Mouse (Mus musculus) forebrain, embryonic 16.5 days (tissue): ENCODE data around the gene Hoxa4. TPM values are rescaled to one million over a fixed set of nuclear protein-coding genes. Genes with fewer than 3 reads are reported as not detected.

Experiments used
- ATAC-seq: fragments of 200-750 bp; cut with Nextera tagmentation; 2 replicates; pipeline ENCODE4 v1.8.0; 2017; ENCODE audit warnings: mild to moderate bottlenecking, moderate library complexity
- H3K27ac ChIP-seq: fragments of 300-500 bp; sonication (generic); 2 replicates; pipeline ENCODE4 v1.5.1; 2014; ENCODE audit warnings: low read length, control low read depth
- H3K27me3 ChIP-seq: fragments of 300-500 bp; sonication (generic); replicated peaks from 2 replicates; pipeline ENCODE4 v1.6.1; 2014; ENCODE audit warnings: low read length; ENCODE audit not compliant: control insufficient read depth, insufficient read depth
- H3K36me3 ChIP-seq: fragments of 300-500 bp; sonication (generic); 2 replicates; pipeline ENCODE4 v1.6.1; 2014; ENCODE audit not compliant: control insufficient read depth, insufficient read depth
- H3K4me1 ChIP-seq: fragments of 300-500 bp; sonication (generic); replicated peaks from 2 replicates; pipeline ENCODE4 v1.6.1; 2014; ENCODE audit warnings: low read length; ENCODE audit not compliant: control insufficient read depth, insufficient read depth
- H3K4me2 ChIP-seq: fragments of 300-500 bp; sonication (generic); 2 replicates; pipeline ENCODE4 v1.6.1; 2014; ENCODE audit warnings: mild to moderate bottlenecking, low read length, control low read depth
- H3K4me3 ChIP-seq: fragments of 300-500 bp; sonication (generic); replicated peaks from 2 replicates; pipeline ENCODE4 v1.5.1; 2014; ENCODE audit warnings: mild to moderate bottlenecking, low read length, control low read depth
- H3K9ac ChIP-seq: fragments of 300-500 bp; sonication (generic); replicated peaks from 2 replicates; pipeline ENCODE4 v1.6.1; 2014; ENCODE audit warnings: low read depth, low read length, control low read depth
- H3K9me3 ChIP-seq: fragments of 300-500 bp; sonication (generic); 2 replicates; pipeline ENCODE4 v1.6.1; 2016; ENCODE audit warnings: low read length; ENCODE audit not compliant: control insufficient read depth
- WGBS: fragments of 180-500 bp; shearing (Covaris S2); extraction: QIAGEN DNeasy Blood & Tissue Kit; methylation state at CpG from one replicate; pipeline ENCODE4 v1.1.7; 2014; 5-methylcytosine and 5-hydroxymethylcytosine counted together
- polyA plus RNA-seq: library from polyadenylated mRNA; unstranded; fragments of >200 nt; fragmentation: Nextera tagmentation; extraction: Ambion mirVana; gene quantifications from 2 replicates; pipeline ENCODE4 v1.2.1, GENCODE M21; 2015

The Hoxa4 gene
- polyA plus RNA-seq, 1 experiment from 2014 or later: not detected

DNA sequence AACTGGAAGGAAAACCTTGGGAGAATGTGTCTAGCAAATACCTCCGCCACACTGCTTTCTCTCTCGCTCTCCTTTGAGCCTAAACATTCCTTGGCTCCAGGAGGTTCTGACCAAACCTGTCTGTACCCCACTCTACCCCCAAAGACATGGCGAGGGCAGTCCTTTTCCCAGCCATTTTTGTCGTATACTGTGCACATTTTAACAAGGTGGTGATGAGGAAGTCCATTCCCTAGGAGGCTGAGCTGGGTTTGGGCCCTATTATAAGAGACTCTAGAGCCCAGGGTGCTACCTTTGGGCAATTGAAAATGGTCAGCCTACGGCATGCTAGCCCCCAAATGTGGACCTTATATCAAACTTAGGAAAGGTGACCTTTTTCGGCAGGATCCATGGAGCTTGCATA lies 44.3 kb upstream of the Hoxa4 start:
- Histone ChIP-seq H3K27ac (no peak overlapping the region), H3K4me3 (no peak overlapping the region), H3K4me2 (no peak overlapping the region), H3K4me1 (no peaks in the 10 kb centered on the region; the same call in 1 of the 2 replicates), H3K27me3 (peaks cover 88% of the 10 kb centered on the region), H3K9ac (no peak overlapping the region), H3K9me3 (no peaks in the 10 kb centered on the region), H3K36me3 (no peaks in the 10 kb centered on the region)
- WGBS: 22% methylated on average over 6 of the region's 6 CpGs
- ATAC-seq: no peak

DNA sequence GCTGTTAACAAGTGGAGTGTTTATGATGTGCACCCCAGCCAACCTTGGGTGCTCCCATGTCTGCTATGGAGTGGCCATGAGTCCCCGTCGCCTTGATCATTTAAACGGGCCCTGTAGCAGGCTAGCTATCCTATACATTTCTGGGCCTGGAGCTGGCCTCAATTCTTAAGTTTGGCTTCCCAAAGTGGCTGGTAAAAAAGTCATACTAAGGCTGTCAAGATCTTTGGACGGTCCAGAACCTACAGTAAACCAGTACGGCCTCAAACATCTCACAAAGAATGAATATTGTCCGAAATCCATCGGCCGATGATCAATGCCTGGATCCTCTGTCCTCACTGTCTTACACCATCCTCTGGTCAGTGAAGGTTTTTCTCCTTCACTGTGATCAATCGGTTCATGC lies 43.7 kb upstream of the Hoxa4 start:
- Histone ChIP-seq H3K27ac (no peak overlapping the region), H3K36me3 (no peaks in the 10 kb centered on the region), H3K9me3 (no peaks in the 10 kb centered on the region), H3K4me3 (no peak overlapping the region), H3K4me2 (no peak overlapping the region), H3K27me3 (peaks cover 88% of the 10 kb centered on the region), H3K9ac (no peak overlapping the region), H3K4me1 (no peaks in the 10 kb centered on the region; the same call in 1 of the 2 replicates)
- WGBS: 27% methylated on average over 9 of the region's 9 CpGs
- no peak for ATAC-seq

DNA sequence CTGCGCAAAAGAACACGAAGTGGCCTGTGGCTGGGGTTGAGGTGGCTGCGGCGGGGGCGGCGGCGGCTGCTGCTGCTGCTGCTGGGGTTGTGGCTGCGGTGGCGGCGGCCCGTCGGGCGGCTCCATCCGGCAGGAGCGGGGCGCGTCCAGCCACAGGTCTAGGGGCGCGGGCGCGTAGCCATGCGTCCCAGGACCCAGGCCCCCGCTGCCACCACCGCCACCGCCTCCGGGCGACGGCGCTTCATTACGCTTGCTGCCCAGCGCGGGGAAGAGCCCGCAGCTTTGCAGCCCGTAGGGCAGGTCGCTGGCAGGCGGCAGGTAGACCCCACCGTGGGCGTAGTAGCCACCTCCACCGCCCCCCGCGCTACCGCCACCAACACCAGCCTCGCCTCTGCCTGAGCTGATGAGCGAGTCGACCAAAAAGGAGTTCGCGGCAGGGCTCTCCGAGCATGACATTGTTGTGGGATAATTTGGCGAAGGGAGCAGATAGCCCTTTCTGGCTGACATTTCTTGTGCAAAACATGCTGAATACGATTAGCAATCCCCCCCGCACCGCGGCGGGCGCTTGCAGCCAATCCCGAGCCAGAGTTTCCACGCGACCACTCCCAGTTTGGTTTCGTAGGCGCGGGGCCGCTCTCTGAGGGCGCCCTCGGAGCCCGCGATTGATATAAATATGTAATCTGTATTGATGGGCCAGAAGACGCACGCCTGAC lies 43.0 kb upstream of the Hoxa4 start:
- Histone ChIP-seq H3K9ac (no peak overlapping the region), H3K4me2 (no peak overlapping the region), H3K4me1 (no peaks in the 10 kb centered on the region; the same call in 1 of the 2 replicates), H3K36me3 (no peaks in the 10 kb centered on the region), H3K27ac (no peak overlapping the region), H3K27me3 (peaks cover 86% of the 10 kb centered on the region), H3K4me3 (no peak overlapping the region), H3K9me3 (no peaks in the 10 kb centered on the region)
- ATAC-seq: no peak
- 2% methylated on average over 65 of the region's 68 CpGs for WGBS

DNA sequence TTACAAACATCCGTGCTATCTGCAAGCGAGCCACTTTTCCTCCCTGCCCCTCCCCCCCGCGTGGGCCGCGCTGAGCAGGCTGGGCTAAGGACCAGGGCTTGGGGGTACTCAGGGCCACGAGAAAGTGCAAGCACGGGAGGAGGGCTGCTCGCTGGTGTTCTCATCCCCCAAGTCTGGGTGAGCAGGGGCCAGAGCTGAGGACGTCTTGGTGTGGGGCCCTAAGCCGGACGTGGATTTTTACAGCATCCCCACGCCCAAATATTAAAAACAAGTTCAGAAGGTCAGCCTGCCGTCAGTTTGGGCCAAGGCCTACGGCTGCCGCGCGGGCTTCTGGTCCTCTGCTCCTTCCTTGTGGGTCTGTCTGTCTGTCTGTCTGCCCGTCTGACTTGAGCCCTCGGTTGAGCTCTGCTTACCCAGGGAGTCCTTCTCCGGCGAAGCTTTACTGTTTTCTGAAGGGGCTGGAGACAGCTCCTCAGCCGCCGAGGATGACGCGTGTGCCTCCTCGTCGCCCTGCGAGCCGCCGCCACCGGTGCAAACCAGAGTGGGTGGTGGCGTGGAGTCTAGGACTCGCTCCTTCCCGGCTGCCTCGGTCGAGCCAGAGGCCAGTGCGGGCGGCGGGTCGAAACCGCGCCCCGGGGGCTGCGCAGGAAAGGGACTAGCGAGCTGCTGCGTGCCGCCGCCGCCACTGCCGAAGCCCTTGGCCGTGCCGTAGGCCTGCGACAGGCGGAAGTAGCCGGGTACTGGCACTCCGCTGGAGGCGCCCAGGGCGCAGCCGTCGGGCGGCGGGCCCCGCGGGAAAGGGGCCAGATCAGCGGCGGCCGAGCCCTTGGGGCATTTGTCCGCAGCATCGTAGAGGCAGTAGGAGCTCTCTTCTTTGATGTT lies 42.2 kb upstream of the Hoxa4 start:
- H3K4me3 ChIP-seq: no peak overlapping the region
- no peaks in the 10 kb centered on the region for H3K9me3 ChIP-seq
- H3K4me2 ChIP-seq: no peak overlapping the region
- H3K4me1 ChIP-seq: no peaks in the 10 kb centered on the region; the same call in 1 of the 2 replicates
- WGBS: 1% methylated on average over 69 of the region's 70 CpGs
- peaks cover 88% of the 10 kb centered on the region for H3K27me3 ChIP-seq
- H3K27ac ChIP-seq: no peak overlapping the region
- no peak overlapping the region for H3K9ac ChIP-seq
- ATAC-seq: no peak
- H3K36me3 ChIP-seq: no peaks in the 10 kb centered on the region

DNA sequence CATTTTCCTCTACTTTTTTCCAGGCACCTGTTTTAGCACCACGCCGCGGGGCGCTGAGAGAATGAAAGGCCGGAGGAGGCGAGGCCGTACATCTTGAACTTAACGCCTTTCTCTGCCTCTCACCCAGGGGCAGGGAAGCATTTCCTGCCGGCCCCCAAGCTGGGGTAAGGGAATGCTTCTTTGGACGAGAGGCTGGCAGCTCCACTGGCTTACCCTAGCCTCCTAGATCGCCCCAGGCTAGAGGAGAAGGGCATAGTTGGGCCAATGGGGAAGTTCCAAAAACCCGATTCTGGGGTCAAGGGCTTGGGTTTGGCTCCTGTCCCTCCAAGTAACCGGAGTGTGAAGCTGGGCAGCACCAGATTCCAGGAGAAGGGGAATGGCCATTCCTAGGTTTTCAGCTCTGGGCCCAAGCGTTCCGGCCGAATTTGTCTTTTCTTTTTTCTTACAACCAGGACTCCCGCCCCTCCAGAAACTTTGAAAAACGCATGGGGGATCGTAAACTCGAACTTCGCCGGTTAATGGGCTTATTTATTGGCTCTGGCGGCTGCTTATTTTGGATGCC lies 41.5 kb upstream of the Hoxa4 start:
- no peaks in the 10 kb centered on the region; the same call in 1 of the 2 replicates for H3K4me1 ChIP-seq
- no peaks in the 10 kb centered on the region for H3K36me3 ChIP-seq
- no peak overlapping the region for H3K27ac ChIP-seq
- H3K4me3 ChIP-seq: no peak overlapping the region
- no peak overlapping the region for H3K9ac ChIP-seq
- no peak for ATAC-seq
- H3K27me3 ChIP-seq: peaks cover 90% of the 10 kb centered on the region
- H3K9me3 ChIP-seq: no peaks in the 10 kb centered on the region
- WGBS: 2% methylated on average over 23 of the region's 23 CpGs
- H3K4me2 ChIP-seq: no peak overlapping the region

DNA sequence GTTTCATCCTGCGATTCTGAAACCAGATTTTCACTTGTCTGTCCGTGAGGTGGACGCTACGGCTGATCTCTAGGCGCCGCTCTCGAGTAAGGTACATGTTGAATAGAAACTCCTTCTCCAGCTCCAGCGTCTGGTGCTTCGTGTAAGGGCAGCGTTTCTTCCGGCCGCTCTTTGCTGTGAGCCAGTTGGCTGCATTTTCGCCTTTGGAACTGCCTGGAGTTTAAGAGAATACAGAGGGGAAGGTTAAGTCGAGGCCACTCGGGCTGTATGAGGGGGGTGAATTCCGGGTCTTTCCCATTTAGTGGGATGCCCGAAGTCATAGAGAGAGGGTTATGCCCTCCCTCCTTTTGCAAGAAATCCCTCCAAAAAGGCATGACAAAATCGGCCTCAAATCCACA lies 41.0 kb upstream of the Hoxa4 start:
- Histone ChIP-seq H3K27me3 (peaks cover 90% of the 10 kb centered on the region), H3K9ac (no peak overlapping the region), H3K4me1 (no peaks in the 10 kb centered on the region; the same call in 1 of the 2 replicates), H3K4me2 (no peak overlapping the region), H3K4me3 (no peak overlapping the region), H3K27ac (no peak overlapping the region), H3K9me3 (no peaks in the 10 kb centered on the region), H3K36me3 (no peaks in the 10 kb centered on the region)
- no peak for ATAC-seq
- 1% methylated on average over 18 of the region's 18 CpGs for WGBS

DNA sequence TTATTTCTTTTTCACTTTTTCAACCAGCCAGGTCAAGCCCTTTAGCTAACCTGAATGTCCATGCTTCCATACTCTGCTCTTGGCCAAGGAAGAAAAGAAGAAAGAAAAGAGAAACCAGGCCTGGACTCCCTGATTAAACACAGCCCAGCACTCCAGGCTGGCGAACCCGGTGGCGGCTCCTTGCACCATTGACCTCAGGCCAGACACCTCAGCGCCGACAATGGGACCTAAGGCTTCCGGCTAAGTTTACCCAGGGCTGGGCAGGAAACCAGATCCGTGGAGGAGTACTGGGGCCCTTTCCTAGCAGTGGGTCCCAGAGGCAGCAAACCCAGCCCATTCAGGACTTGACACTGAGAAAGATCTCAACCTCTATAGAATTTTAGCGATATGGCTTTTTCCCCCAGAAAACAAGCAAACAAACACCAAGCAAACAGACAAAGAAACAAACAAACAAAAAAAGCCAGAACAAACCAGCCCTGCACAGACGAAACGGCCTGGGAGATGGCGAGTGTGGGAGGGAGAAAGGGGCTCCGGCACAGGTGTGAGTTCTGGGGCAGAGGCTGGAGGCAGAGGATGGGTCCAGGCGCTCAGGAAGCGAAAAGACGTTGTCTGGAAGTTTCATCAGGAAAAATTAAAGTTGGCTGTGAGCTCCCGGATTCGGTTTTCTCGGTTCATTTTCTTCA lies 40.5 kb upstream of the Hoxa4 start:
- Histone ChIP-seq H3K27ac (no peak overlapping the region), H3K36me3 (no peaks in the 10 kb centered on the region), H3K4me1 (no peaks in the 10 kb centered on the region; the same call in 1 of the 2 replicates), H3K9me3 (no peaks in the 10 kb centered on the region), H3K9ac (no peak overlapping the region), H3K4me3 (no peak overlapping the region), H3K27me3 (peaks cover 90% of the 10 kb centered on the region), H3K4me2 (no peak overlapping the region)
- no peak for ATAC-seq
- WGBS: 0% methylated on average over 18 of the region's 18 CpGs

DNA sequence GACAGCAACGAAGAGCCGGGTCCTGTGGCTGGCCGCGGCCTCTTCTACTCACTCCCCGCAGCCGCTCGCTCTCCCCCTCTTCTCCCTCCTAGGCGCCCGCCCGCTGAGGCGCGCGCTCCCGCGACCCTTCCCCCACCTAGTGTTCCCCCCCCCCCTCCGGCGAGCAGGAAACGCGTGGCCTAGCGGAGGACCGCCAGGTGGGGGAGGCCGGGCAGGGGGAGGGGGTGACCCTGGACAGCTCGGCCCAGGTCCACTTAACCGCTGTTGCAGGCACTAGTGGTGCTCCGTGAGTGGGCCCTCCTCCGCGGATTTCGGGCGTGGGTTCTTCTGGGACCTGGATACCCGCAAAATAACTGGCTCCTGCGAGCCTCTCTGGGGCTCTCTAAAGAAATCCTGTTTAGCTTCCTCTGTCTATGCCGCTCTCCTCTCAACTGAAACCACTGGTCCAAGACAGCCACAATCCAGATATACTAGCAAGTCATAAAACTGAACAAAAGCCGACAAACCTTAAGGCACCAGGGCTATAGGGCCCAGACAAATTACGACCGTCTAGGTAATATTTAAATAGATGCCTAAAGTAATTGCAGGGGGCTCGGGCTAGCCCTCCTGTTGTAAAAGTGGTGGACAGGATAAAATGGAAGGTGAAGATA lies 39.1 kb upstream of the Hoxa4 start, which contains the start of gene Hoxa9:
Gene Hoxa9, minus strand, starts transcription at position 574 of the 650 bp plus-strand sequence.
- H3K4me2 ChIP-seq: no peak within 1 kb of the TSS
- H3K4me3 ChIP-seq: no peak within 1 kb of the TSS
- no peaks in the 10 kb centered on the region for H3K9me3 ChIP-seq
- no peak within 1 kb of the TSS for H3K27ac ChIP-seq
- H3K9ac ChIP-seq: no peak within 1 kb of the TSS
- H3K27me3 ChIP-seq: peaks cover 90% of the 10 kb centered on the region
- 2% methylated on average over 22 of the region's 36 CpGs for WGBS
- no peak for ATAC-seq
- H3K36me3 ChIP-seq: no peaks in the 10 kb centered on the region
- no peaks in the 10 kb centered on the region; the same call in 1 of the 2 replicates for H3K4me1 ChIP-seq
